Mouse (Mus musculus) stomach, postnatal 0 days (tissue): ENCODE data around the gene Ltb4r2.

Experiments
- CTCF ChIP-seq: IDR thresholded peaks from 2 replicates; pipeline ENCODE4 v1.5.1; 2016; ENCODE audit warnings: antibody characterized with exemption, low read depth, mild to moderate bottlenecking, moderate library complexity
- EP300 ChIP-seq: optimal IDR thresholded peaks from 2 replicates; pipeline ENCODE3; 2016; ENCODE audit warnings: antibody characterized with exemption

DNA sequence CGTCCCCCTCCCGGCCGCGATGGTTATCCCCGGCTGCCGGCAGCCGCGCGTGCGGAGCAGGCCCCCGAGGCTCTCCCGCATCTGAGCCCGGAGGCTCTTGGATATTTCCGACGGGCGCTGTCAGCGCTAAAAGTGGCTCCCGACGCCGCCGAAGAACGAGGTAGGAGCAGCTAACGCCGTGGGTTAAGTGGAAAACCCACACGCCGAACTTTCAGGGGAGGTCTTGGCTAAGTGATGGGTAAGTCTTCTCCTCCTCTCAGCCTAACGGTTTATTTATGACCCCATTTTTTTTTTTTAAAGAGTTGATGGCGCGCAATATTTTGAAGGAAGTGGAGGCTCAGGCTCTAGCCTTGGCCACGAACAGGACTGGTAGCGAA, 15.4 kb upstream of the Ltb4r2 start:
- no peak for TF ChIP-seq CTCF
- TF ChIP-seq EP300: no peak
